Mouse (Mus musculus): ENCODE measurements at regions not wholly inside any gene's neighbourhood (a gene's known extent, or its start where the extent isn't known, plus 50 kb on each side); places are given as distances from the start of the nearest gene placed in this dataset.

DNA sequence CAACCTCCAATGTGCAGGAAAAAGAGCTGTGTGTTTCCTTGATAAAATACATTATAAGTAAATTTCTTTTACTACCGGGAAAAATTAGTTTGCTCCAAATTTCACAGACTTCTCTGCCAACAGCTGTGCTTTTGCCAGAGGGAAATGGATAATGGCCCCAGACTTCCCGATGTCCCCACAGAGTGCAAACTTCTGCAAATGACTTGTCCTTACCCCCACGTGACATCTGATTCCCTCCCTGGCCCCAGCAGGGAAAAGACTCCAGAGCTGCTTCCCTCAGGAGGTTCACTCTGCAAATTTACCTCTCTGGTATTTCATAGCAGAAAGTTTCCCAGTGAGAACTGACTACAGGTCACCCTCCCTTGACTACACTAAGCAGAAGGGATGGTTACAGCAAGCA is 159.3 kb downstream of the Fndc1 start:
- TF ChIP-seq CTCF (conservative IDR thresholded peaks at IDR 0.05; ENCODE audit: insufficient read depth, insufficient read length, low read depth, low read length), result no peak
- Histone ChIP-seq H3K4me3 (ENCODE audit: insufficient read depth, low read depth, low read length) (no peak overlapping the region), H3K27me3 (replicated peaks; ENCODE audit: control insufficient read depth, insufficient read depth, low read length) (no peaks in the 10 kb centered on the region), H3K4me1 (ENCODE audit: control insufficient read depth, insufficient read depth, low read length) (no peaks in the 10 kb centered on the region), H3K36me3 (ENCODE audit: control insufficient read depth, insufficient read depth, low read length) (no peaks in the 10 kb centered on the region), H3K27ac (ENCODE audit: insufficient read depth, low read depth, low read length) (no peak overlapping the region)
- 35% methylated on average over 3 of the region's 3 CpGs for WGBS
- DNase-seq, result no peak

GRCm38 (mm10) chr17:7666781-7667398 is 160.2 kb downstream of the Fndc1 start:
- no peak for TF ChIP-seq POLR2A (IDR thresholded peaks at IDR 0.05; ENCODE audit: low read depth, low read length)
- TF ChIP-seq CTCF (conservative IDR thresholded peaks at IDR 0.05; ENCODE audit: insufficient read depth, insufficient read length, low read depth, low read length), result no peak
- Histone ChIP-seq H3K27ac (ENCODE audit: insufficient read depth, low read depth, low read length) (no peak overlapping the region), H3K4me1 (ENCODE audit: control insufficient read depth, insufficient read depth, low read length) (no peaks in the 10 kb centered on the region), H3K36me3 (ENCODE audit: control insufficient read depth, insufficient read depth, low read length) (no peaks in the 10 kb centered on the region), H3K4me3 (ENCODE audit: insufficient read depth, low read depth, low read length) (no peak overlapping the region), H3K27me3 (replicated peaks; ENCODE audit: control insufficient read depth, insufficient read depth, low read length) (no peaks in the 10 kb centered on the region)
- DNase-seq, result no peak
- 80% methylated on average over 6 of the region's 6 CpGs for WGBS

- no peaks in the 10 kb centered on the region for H3K4me1 ChIP-seq (ENCODE audit: control insufficient read depth, insufficient read depth, low read length)
- H3K36me3 ChIP-seq (ENCODE audit: control insufficient read depth, insufficient read depth, low read length), result no peaks in the 10 kb centered on the region
- WGBS, result 77% methylated on average over 5 of the region's 5 CpGs
- H3K27ac ChIP-seq (ENCODE audit: insufficient read depth, low read depth, low read length), result no peak overlapping the region
- H3K4me3 ChIP-seq (ENCODE audit: insufficient read depth, low read depth, low read length), result no peak overlapping the region
- no peak for TF ChIP-seq POLR2A (IDR thresholded peaks at IDR 0.05; ENCODE audit: low read depth, low read length)
- TF ChIP-seq CTCF (conservative IDR thresholded peaks at IDR 0.05; ENCODE audit: insufficient read depth, insufficient read length, low read depth, low read length), result no peak
- H3K27me3 ChIP-seq (replicated peaks; ENCODE audit: control insufficient read depth, insufficient read depth, low read length), result no peaks in the 10 kb centered on the region
- no peak for DNase-seq
Measured at GRCm38 (mm10) chr17:7666207-7666606, 160.9 kb downstream of the Fndc1 start.

- DNase-seq, result no peak
- 44% methylated on average over 3 of the region's 3 CpGs for WGBS
- Histone ChIP-seq H3K4me1 (ENCODE audit: control insufficient read depth, insufficient read depth, low read length) (no peaks in the 10 kb centered on the region), H3K36me3 (ENCODE audit: control insufficient read depth, insufficient read depth, low read length) (no peaks in the 10 kb centered on the region), H3K27ac (ENCODE audit: insufficient read depth, low read depth, low read length) (no peak overlapping the region), H3K27me3 (replicated peaks; ENCODE audit: control insufficient read depth, insufficient read depth, low read length) (no peaks in the 10 kb centered on the region), H3K4me3 (ENCODE audit: insufficient read depth, low read depth, low read length) (no peak overlapping the region)
- no peak for TF ChIP-seq POLR2A (IDR thresholded peaks at IDR 0.05; ENCODE audit: low read depth, low read length)
- no peak for TF ChIP-seq CTCF (conservative IDR thresholded peaks at IDR 0.05; ENCODE audit: insufficient read depth, insufficient read length, low read depth, low read length)
Measured at GRCm38 (mm10) chr17:7665686-7666085, 161.4 kb downstream of the Fndc1 start.

GRCm38 (mm10) chr17:7663896-7664880 is 162.9 kb downstream of the Fndc1 start:
- no peak for DNase-seq
- no peak for TF ChIP-seq POLR2A (IDR thresholded peaks at IDR 0.05; ENCODE audit: low read depth, low read length)
- TF ChIP-seq CTCF (conservative IDR thresholded peaks at IDR 0.05; ENCODE audit: insufficient read depth, insufficient read length, low read depth, low read length), result no peak
- H3K27me3 ChIP-seq (replicated peaks; ENCODE audit: control insufficient read depth, insufficient read depth, low read length), result no peaks in the 10 kb centered on the region
- 87% methylated on average over 7 of the region's 7 CpGs for WGBS
- H3K4me3 ChIP-seq (ENCODE audit: insufficient read depth, low read depth, low read length), result no peak overlapping the region
- H3K27ac ChIP-seq (ENCODE audit: insufficient read depth, low read depth, low read length), result no peak overlapping the region
- no peaks in the 10 kb centered on the region for H3K36me3 ChIP-seq (ENCODE audit: control insufficient read depth, insufficient read depth, low read length)
- no peaks in the 10 kb centered on the region for H3K4me1 ChIP-seq (ENCODE audit: control insufficient read depth, insufficient read depth, low read length)

GRCm38 (mm10) chr17:7656503-7656902 is 170.6 kb downstream of the Fndc1 start:
- DNase-seq, result no peak
- Histone ChIP-seq H3K36me3 (ENCODE audit: control insufficient read depth, insufficient read depth, low read length) (no peaks in the 10 kb centered on the region), H3K4me1 (ENCODE audit: control insufficient read depth, insufficient read depth, low read length) (no peaks in the 10 kb centered on the region), H3K4me3 (ENCODE audit: insufficient read depth, low read depth, low read length) (no peak overlapping the region), H3K27me3 (replicated peaks; ENCODE audit: control insufficient read depth, insufficient read depth, low read length) (no peaks in the 10 kb centered on the region), H3K27ac (ENCODE audit: insufficient read depth, low read depth, low read length) (no peak overlapping the region)
- whole genome bisulfite sequencing, result 57% methylated on average over 1 of the region's 1 CpGs
- TF ChIP-seq POLR2A (IDR thresholded peaks at IDR 0.05; ENCODE audit: low read depth, low read length) (no peak), CTCF (conservative IDR thresholded peaks at IDR 0.05; ENCODE audit: insufficient read depth, insufficient read length, low read depth, low read length) (no peak)

GRCm38 (mm10) chr17:7655966-7656365 is 171.1 kb downstream of the Fndc1 start:
- DNase-seq, result no peak
- TF ChIP-seq CTCF (conservative IDR thresholded peaks at IDR 0.05; ENCODE audit: insufficient read depth, insufficient read length, low read depth, low read length) (no peak), POLR2A (IDR thresholded peaks at IDR 0.05; ENCODE audit: low read depth, low read length) (no peak)
- 83% methylated on average over 6 of the region's 6 CpGs for WGBS
- Histone ChIP-seq H3K4me3 (ENCODE audit: insufficient read depth, low read depth, low read length) (no peak overlapping the region), H3K36me3 (ENCODE audit: control insufficient read depth, insufficient read depth, low read length) (no peaks in the 10 kb centered on the region), H3K4me1 (ENCODE audit: control insufficient read depth, insufficient read depth, low read length) (no peaks in the 10 kb centered on the region), H3K27ac (ENCODE audit: insufficient read depth, low read depth, low read length) (no peak overlapping the region), H3K27me3 (replicated peaks; ENCODE audit: control insufficient read depth, insufficient read depth, low read length) (no peaks in the 10 kb centered on the region)
